9 mouse cellular contexts compared by ENCODE assay signal in genomic region chr8:117199658-117200057, GRCm38 (mm10). TPM values are rescaled to one million over a fixed set of nuclear protein-coding genes. Genes with fewer than 3 reads are reported as not detected.
DNase-seq lines count a peak whose midpoint lies in the region; ATAC-seq lines count a peak whose summit lies in the region.
"Had no signal": no experiment of that assay in that cellular context is flagged by ENCODE, and none has a peak within 500 bp of the region (broad histone marks: within the 10 kb centered on the region; RNA-seq: fewer than 3 reads in every experiment).

No protein-coding gene starts in this region.

- H3K9me3 ChIP-seq in midbrain, embryonic 11.5 days (ENCODE audit: control insufficient read depth, low read length): no peaks in the 10 kb centered on the region
- H3K9me3 ChIP-seq in midbrain, embryonic 15.5 days: no peaks in the 10 kb centered on the region
- no peaks in the 10 kb centered on the region for H3K9me3 ChIP-seq in heart, embryonic 15.5 days (replicated peaks)
- no peaks in the 10 kb centered on the region for H3K9me3 ChIP-seq in limb, embryonic 11.5 days (ENCODE audit: control insufficient read depth, low read length)
- no peaks in the 10 kb centered on the region for H3K9me3 ChIP-seq in neural tube, embryonic 13.5 days

- no peak overlapping the region for H3K9ac ChIP-seq in midbrain, embryonic 11.5 days (ENCODE audit: low read length)
- no peak overlapping the region for H3K9ac ChIP-seq in midbrain, embryonic 15.5 days
- H3K9ac ChIP-seq in heart, embryonic 15.5 days: no peak overlapping the region
- H3K9ac ChIP-seq in limb, embryonic 11.5 days (ENCODE audit: low read length): no peak overlapping the region; the same call in 1 of the 2 replicates
- H3K9ac ChIP-seq in neural tube, embryonic 13.5 days: no peak overlapping the region

- no peaks in the 10 kb centered on the region for H3K27me3 ChIP-seq in midbrain, embryonic 11.5 days (ENCODE audit: control insufficient read depth, insufficient read depth, low read length)
- H3K27me3 ChIP-seq in midbrain, embryonic 15.5 days (replicated peaks): no peaks in the 10 kb centered on the region
- H3K27me3 ChIP-seq in heart, embryonic 15.5 days: no peaks in the 10 kb centered on the region
- no peaks in the 10 kb centered on the region for H3K27me3 ChIP-seq in limb, embryonic 11.5 days (ENCODE audit: control insufficient read depth, insufficient read depth, low read length)
- no peaks in the 10 kb centered on the region for H3K27me3 ChIP-seq in neural tube, embryonic 13.5 days

- WGBS in midbrain, embryonic 11.5 days: 80% methylated on average over 6 of the region's 6 CpGs
- WGBS in midbrain, embryonic 15.5 days: 75% methylated on average over 6 of the region's 6 CpGs
- 18% methylated on average over 6 of the region's 6 CpGs for WGBS in heart, embryonic 15.5 days
- WGBS in limb, embryonic 11.5 days: 36% methylated on average over 6 of the region's 6 CpGs
- 64% methylated on average over 6 of the region's 6 CpGs for WGBS in neural tube, embryonic 13.5 days

- H3K27ac ChIP-seq in midbrain, embryonic 11.5 days (ENCODE audit: low read depth, low read length): peak overlapping the region; percentile 41; the same call in 1 of the 2 replicates
- no peak overlapping the region for H3K27ac ChIP-seq in midbrain, embryonic 15.5 days
- H3K27ac ChIP-seq in heart, embryonic 15.5 days: peak overlapping the region; percentile 82
- no peak overlapping the region for H3K27ac ChIP-seq in limb, embryonic 11.5 days (replicated peaks; ENCODE audit: low read depth, low read length)
- H3K27ac ChIP-seq in neural tube, embryonic 13.5 days (replicated peaks): peak overlapping the region; percentile 39; the same call in 1 of the 2 replicates

- H3K4me3 ChIP-seq in midbrain, embryonic 11.5 days (ENCODE audit: low read depth, low read length): no peak overlapping the region
- no peak overlapping the region for H3K4me3 ChIP-seq in midbrain, embryonic 15.5 days
- H3K4me3 ChIP-seq in heart, embryonic 15.5 days: no peak overlapping the region
- H3K4me3 ChIP-seq in limb, embryonic 11.5 days (ENCODE audit: low read depth, low read length): no peak overlapping the region
- H3K4me3 ChIP-seq in neural tube, embryonic 13.5 days: no peak overlapping the region

- H3K36me3 ChIP-seq in midbrain, embryonic 11.5 days (ENCODE audit: control insufficient read depth, insufficient read depth, low read length): peaks cover 10% of the 10 kb centered on the region
- peaks cover 20% of the 10 kb centered on the region; the same call in 1 of the 2 replicates for H3K36me3 ChIP-seq in midbrain, embryonic 15.5 days (replicated peaks)
- peaks cover 18% of the 10 kb centered on the region for H3K36me3 ChIP-seq in heart, embryonic 15.5 days
- peaks cover 8% of the 10 kb centered on the region for H3K36me3 ChIP-seq in limb, embryonic 11.5 days (ENCODE audit: control insufficient read depth, insufficient read depth, low read length)
- H3K36me3 ChIP-seq in neural tube, embryonic 13.5 days: peaks cover 56% of the 10 kb centered on the region

- ATAC-seq in midbrain, embryonic 11.5 days (ENCODE audit: low FRiP score): peak; percentile 49; the same call in 1 of the 2 replicates
- ATAC-seq in midbrain, embryonic 15.5 days (replicated peaks): no peak
- 0 out of 2 replicates have a peak, but pooled peaks have one; percentile 28 for ATAC-seq in heart, embryonic 15.5 days (replicated peaks; ENCODE audit: insufficient number of reproducible peaks, insufficient read depth, low FRiP score, low read depth)
- ATAC-seq in limb, embryonic 11.5 days (ENCODE audit: insufficient number of reproducible peaks, low FRiP score, low TSS enrichment, low read depth): peak; percentile 44; the same call in 1 of the 2 replicates
- no peak for ATAC-seq in neural tube, embryonic 13.5 days (ENCODE audit: low read depth)

- DNase-seq in midbrain, embryonic 11.5 days (ENCODE audit: low spot score, missing footprints): peak; percentile 82
- DNase-seq in limb, embryonic 11.5 days (ENCODE audit: low spot score): peak; percentile 49
- no peak for DNase-seq in retina, embryonic 14.5 days (ENCODE audit: low spot score)
- no peak for DNase-seq in urinary bladder, adult 2 months (ENCODE audit: low spot score)
- no peak for DNase-seq in cerebellum, postnatal 14 days
- DNase-seq: cerebellum, adult 2 months had no signal

- 0 out of 2 replicates have a peak, but pooled peaks cover 2% of the 10 kb centered on the region for H3K4me1 ChIP-seq in midbrain, embryonic 11.5 days (ENCODE audit: control insufficient read depth, insufficient read depth, low read length)
- peaks cover 10% of the 10 kb centered on the region for H3K4me1 ChIP-seq in midbrain, embryonic 15.5 days
- H3K4me1 ChIP-seq in heart, embryonic 15.5 days (replicated peaks): peaks cover 38% of the 10 kb centered on the region
- peaks cover 18% of the 10 kb centered on the region for H3K4me1 ChIP-seq in limb, embryonic 11.5 days (ENCODE audit: control insufficient read depth, insufficient read depth, low read length)
- peaks cover 24% of the 10 kb centered on the region for H3K4me1 ChIP-seq in neural tube, embryonic 13.5 days (replicated peaks)

- H3K4me2 ChIP-seq in midbrain, embryonic 11.5 days: no peak overlapping the region
- H3K4me2 ChIP-seq in midbrain, embryonic 15.5 days: no peak overlapping the region
- H3K4me2 ChIP-seq in heart, embryonic 15.5 days: peak overlapping the region; percentile 26
- no peak overlapping the region for H3K4me2 ChIP-seq in limb, embryonic 11.5 days (ENCODE audit: low read depth, severe bottlenecking)
- no peak overlapping the region for H3K4me2 ChIP-seq in neural tube, embryonic 13.5 days

RNA-seq across cellular contexts. Expression of gene Gan, which starts 41.7 kb away (rescaled TPM):
- polyA plus RNA-seq in midbrain, embryonic 11.5 days (2014; fragmentation: Nextera tagmentation; extraction: Ambion mirVana): 2.2 and 2.3 TPM in 2 replicates
- 3.5 and 3.9 TPM in 2 replicates for polyA plus RNA-seq in midbrain, embryonic 15.5 days (2015; fragmentation: Nextera tagmentation; extraction: Ambion mirVana)
- polyA plus RNA-seq in heart, embryonic 15.5 days (2015; fragmentation: Nextera tagmentation; extraction: Ambion mirVana): 1.1 TPM in 2 replicates
- polyA plus RNA-seq in limb, embryonic 11.5 days (2014; fragmentation: Nextera tagmentation; extraction: Ambion mirVana): 2.4 and 2.8 TPM in 2 replicates
- polyA plus RNA-seq in neural tube, embryonic 13.5 days (2015; fragmentation: Nextera tagmentation; extraction: Ambion mirVana): 2.4 and 2.6 TPM in 2 replicates
- 8.2 and 9.5 TPM in 2 replicates for polyA plus RNA-seq in urinary bladder, adult 2 months (2012; rRNA removed)

RNA-seq across cellular contexts. Expression of gene Cmip, which starts 57.2 kb away (rescaled TPM):
- polyA plus RNA-seq in midbrain, embryonic 11.5 days (2014; fragmentation: Nextera tagmentation; extraction: Ambion mirVana): 23.7 and 28.5 TPM in 2 replicates
- 188 and 197 TPM in 2 replicates for polyA plus RNA-seq in midbrain, embryonic 15.5 days (2015; fragmentation: Nextera tagmentation; extraction: Ambion mirVana)
- polyA plus RNA-seq in heart, embryonic 15.5 days (2015; fragmentation: Nextera tagmentation; extraction: Ambion mirVana): 9.4 and 16.3 TPM in 2 replicates
- 14.3 and 20.1 TPM in 2 replicates for polyA plus RNA-seq in limb, embryonic 11.5 days (2014; fragmentation: Nextera tagmentation; extraction: Ambion mirVana)
- polyA plus RNA-seq in neural tube, embryonic 13.5 days (2015; fragmentation: Nextera tagmentation; extraction: Ambion mirVana): 106 and 115 TPM in 2 replicates
- 39.4 and 48.7 TPM in 2 replicates for polyA plus RNA-seq in urinary bladder, adult 2 months (2012; rRNA removed)

Comparison
In these comparisons a context has a peak if more than half of its experiments do, and no peak if none do; other contexts are left out.
1. ATAC-seq: peak in midbrain, embryonic 11.5 days (single experiment), heart, embryonic 15.5 days (single experiment) and limb, embryonic 11.5 days (single experiment); none in midbrain, embryonic 15.5 days (single experiment) and neural tube, embryonic 13.5 days (single experiment).
2. H3K27ac ChIP-seq: peak in midbrain, embryonic 11.5 days (single experiment), heart, embryonic 15.5 days (single experiment) and neural tube, embryonic 13.5 days (single experiment); none in midbrain, embryonic 15.5 days (single experiment) and limb, embryonic 11.5 days (single experiment).
3. DNase-seq: peak in midbrain, embryonic 11.5 days (single experiment) and limb, embryonic 11.5 days (single experiment); none in retina, embryonic 14.5 days (single experiment), urinary bladder, adult 2 months (single experiment) and cerebellum, postnatal 14 days (0 of 2).